Mouse (Mus musculus): ENCODE data around the gene Runx2.

Runx2 gene

GRCm38 (mm10) chr17:44474280-44474679, 340.3 kb downstream of the Runx2 start:
- DNase-seq (ENCODE audit: low read depth, low spot score): no peak

GRCm38 (mm10) chr17:44472695-44473094, 341.9 kb downstream of the Runx2 start:
- peak; percentile 24 for DNase-seq (ENCODE audit: low read depth, low spot score)

- no peak for DNase-seq (ENCODE audit: low read depth, low spot score)
These were observed 350.9 kb downstream of the Runx2 start for GRCm38 (mm10) chr17:44463679-44464078.

- DNase-seq (ENCODE audit: low read depth, low spot score): no peak
These were observed 354.4 kb downstream of the Runx2 start for GRCm38 (mm10) chr17:44460156-44460555.

- DNase-seq (ENCODE audit: low read depth, low spot score): no peak
These were observed 355.6 kb downstream of the Runx2 start for GRCm38 (mm10) chr17:44459029-44459428.

GRCm38 (mm10) chr17:44456696-44457095, 357.9 kb downstream of the Runx2 start:
- no peak for DNase-seq (ENCODE audit: low read depth, low spot score)

- DNase-seq (ENCODE audit: low read depth, low spot score): no peak
These were observed 358.7 kb downstream of the Runx2 start for GRCm38 (mm10) chr17:44455681-44456600.

GRCm38 (mm10) chr17:44449915-44450471, 364.6 kb downstream of the Runx2 start:
- DNase-seq (ENCODE audit: low read depth, low spot score): no peak
